Mouse (Mus musculus) liver, postnatal 0 days (tissue): ENCODE data around the gene Olfr1316.

Experiments
- CTCF ChIP-seq: sonication (generic); IDR thresholded peaks from 2 replicates; pipeline ENCODE4 v1.5.1; 2016; ENCODE audit warnings: antibody characterized with exemption, low read depth
- EP300 ChIP-seq: IDR thresholded peaks from 2 replicates; pipeline ENCODE4 v1.6.1; 2016; ENCODE audit warnings: antibody characterized with exemption, low read depth, mild to moderate bottlenecking

- TF ChIP-seq CTCF (no peak), EP300 (no peak)
Measured at GRCm38 (mm10) chr2:112153898-112154297, 19.1 kb upstream of the Olfr1316 start, which contains the start of gene Olfr1318.
